Mouse (Mus musculus) forebrain, embryonic 11.5 days (tissue): ENCODE data around the gene Mrpl33. TPM values are rescaled to one million over a fixed set of nuclear protein-coding genes. Genes with fewer than 3 reads are reported as not detected.
"Not testable (repeated sequence)": the region's sequence is repeated elsewhere in the genome, so short reads cannot be mapped to it uniquely, and the experiment has no call there.

Experiments
- ATAC-seq: fragments of 200-750 bp; cut with Nextera tagmentation; replicated peaks from 2 replicates; pipeline ENCODE4 v1.8.0; 2017; ENCODE audit warnings: moderate TSS enrichment; ENCODE audit not compliant: low FRiP score
- DNase-seq: peaks from one replicate; pipeline ENCODE4 v3.0.0-alpha.2; 2017; ENCODE audit warnings: low spot score
- H3K27ac ChIP-seq: fragments of 300-500 bp; sonication (generic); 2 replicates; pipeline ENCODE4 v1.5.1; 2014; ENCODE audit warnings: low read depth, low read length
- H3K27me3 ChIP-seq: fragments of 300-500 bp; sonication (generic); 2 replicates; pipeline ENCODE4 v1.6.1; 2014; ENCODE audit warnings: mild to moderate bottlenecking, low read length, mixed read lengths; ENCODE audit not compliant: control insufficient read depth, insufficient read depth
- H3K36me3 ChIP-seq: fragments of 300-500 bp; sonication (generic); 2 replicates; pipeline ENCODE4 v1.6.1; 2014; ENCODE audit warnings: mild to moderate bottlenecking, low read length, moderate library complexity, mixed read lengths; ENCODE audit not compliant: control insufficient read depth, insufficient read depth
- H3K4me1 ChIP-seq: fragments of 300-500 bp; sonication (generic); replicated peaks from 2 replicates; pipeline ENCODE4 v1.6.1; 2014; ENCODE audit warnings: low read length, mixed read lengths; ENCODE audit not compliant: control insufficient read depth, insufficient read depth
- H3K4me2 ChIP-seq: fragments of 300-500 bp; sonication (generic); 2 replicates; pipeline ENCODE4 v1.6.1; 2014; ENCODE audit warnings: low read depth, mild to moderate bottlenecking, low read length, moderate library complexity, mixed read lengths; ENCODE audit not compliant: severe bottlenecking
- H3K4me3 ChIP-seq: fragments of 300-500 bp; sonication (generic); 2 replicates; pipeline ENCODE4 v1.5.1; 2014; ENCODE audit warnings: low read depth, low read length
- H3K9ac ChIP-seq: fragments of 300-500 bp; sonication (generic); 2 replicates; pipeline ENCODE4 v1.6.1; 2014; ENCODE audit warnings: low read length
- H3K9me3 ChIP-seq: fragments of 300-500 bp; sonication (generic); 2 replicates; pipeline ENCODE4 v1.6.1; 2016; ENCODE audit warnings: low read length, mixed read lengths; ENCODE audit not compliant: control insufficient read depth
- WGBS: fragments of 180-500 bp; shearing (Covaris S2); extraction: QIAGEN DNeasy Blood & Tissue Kit; methylation state at CpG from one replicate; pipeline ENCODE4 v1.1.7; 2014; 5-methylcytosine and 5-hydroxymethylcytosine counted together
- polyA plus RNA-seq: library from polyadenylated mRNA; unstranded; fragments of >200 nt; fragmentation: Nextera tagmentation; extraction: Ambion mirVana; gene quantifications from 2 replicates; pipeline ENCODE4 v1.2.1, GENCODE M21; 2014

The Mrpl33 gene
- polyA plus RNA-seq, 1 experiment from 2014 or later = 224 TPM

DNA sequence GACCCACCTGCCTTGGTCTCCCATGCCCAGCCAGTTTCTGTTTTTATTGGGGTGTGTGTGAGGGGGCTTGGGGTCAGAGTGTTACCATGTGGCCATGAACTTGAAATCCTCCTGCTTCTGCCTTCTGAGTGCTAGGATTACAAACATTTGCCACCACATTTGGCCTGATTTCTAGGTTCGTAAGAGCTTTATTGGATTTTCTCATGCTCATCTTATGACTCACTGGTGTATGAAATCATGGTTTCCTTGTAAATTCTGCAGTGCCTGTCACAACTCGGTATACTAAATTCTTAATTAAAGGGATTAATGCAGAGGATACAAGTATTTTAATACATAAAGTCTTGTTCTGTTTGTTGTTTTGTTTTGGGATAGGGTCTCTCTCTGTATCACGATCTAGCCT lies 23.6 kb downstream of the Mrpl33 start:
- 93% methylated on average over 3 of the region's 3 CpGs for WGBS
- ATAC-seq = no peak
- H3K27me3 ChIP-seq = no peaks in the 10 kb centered on the region
- no peak overlapping the region for H3K9ac ChIP-seq
- no peak for DNase-seq
- no peak overlapping the region for H3K4me3 ChIP-seq
- no peaks in the 10 kb centered on the region for H3K4me1 ChIP-seq
- H3K36me3 ChIP-seq = no peaks in the 10 kb centered on the region; the same call in 1 of the 2 replicates
- H3K27ac ChIP-seq = no peak overlapping the region
- H3K4me2 ChIP-seq = no peak overlapping the region
- H3K9me3 ChIP-seq = no peaks in the 10 kb centered on the region

DNA sequence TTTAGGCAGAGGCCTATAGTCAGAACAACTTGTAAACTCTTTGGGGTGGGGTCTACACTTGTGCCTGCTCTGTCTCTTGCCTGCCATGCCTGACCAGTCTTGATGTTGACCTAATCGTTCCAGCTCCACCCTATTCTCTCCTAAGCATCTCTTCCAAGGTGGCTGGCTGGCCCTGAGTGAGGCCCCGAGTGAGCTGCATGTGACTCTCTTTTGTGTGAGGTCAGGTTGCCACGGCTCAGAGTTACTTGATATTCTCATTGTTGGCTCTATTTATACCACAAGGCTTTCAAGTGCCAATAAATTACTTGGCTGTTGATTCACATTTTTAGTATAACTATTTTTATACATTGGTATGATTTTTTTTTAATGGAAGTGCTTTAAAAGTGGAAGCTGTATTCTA lies 30.4 kb downstream of the Mrpl33 start:
- no peaks in the 10 kb centered on the region for H3K9me3 ChIP-seq
- H3K27me3 ChIP-seq = no peaks in the 10 kb centered on the region
- H3K36me3 ChIP-seq = no peaks in the 10 kb centered on the region
- no peak overlapping the region for H3K4me2 ChIP-seq
- H3K9ac ChIP-seq = no peak overlapping the region
- WGBS = 56% methylated on average over 3 of the region's 3 CpGs
- H3K4me3 ChIP-seq = no peak overlapping the region
- ATAC-seq = no peak
- no peaks in the 10 kb centered on the region for H3K4me1 ChIP-seq
- DNase-seq = no peak
- H3K27ac ChIP-seq = no peak overlapping the region

DNA sequence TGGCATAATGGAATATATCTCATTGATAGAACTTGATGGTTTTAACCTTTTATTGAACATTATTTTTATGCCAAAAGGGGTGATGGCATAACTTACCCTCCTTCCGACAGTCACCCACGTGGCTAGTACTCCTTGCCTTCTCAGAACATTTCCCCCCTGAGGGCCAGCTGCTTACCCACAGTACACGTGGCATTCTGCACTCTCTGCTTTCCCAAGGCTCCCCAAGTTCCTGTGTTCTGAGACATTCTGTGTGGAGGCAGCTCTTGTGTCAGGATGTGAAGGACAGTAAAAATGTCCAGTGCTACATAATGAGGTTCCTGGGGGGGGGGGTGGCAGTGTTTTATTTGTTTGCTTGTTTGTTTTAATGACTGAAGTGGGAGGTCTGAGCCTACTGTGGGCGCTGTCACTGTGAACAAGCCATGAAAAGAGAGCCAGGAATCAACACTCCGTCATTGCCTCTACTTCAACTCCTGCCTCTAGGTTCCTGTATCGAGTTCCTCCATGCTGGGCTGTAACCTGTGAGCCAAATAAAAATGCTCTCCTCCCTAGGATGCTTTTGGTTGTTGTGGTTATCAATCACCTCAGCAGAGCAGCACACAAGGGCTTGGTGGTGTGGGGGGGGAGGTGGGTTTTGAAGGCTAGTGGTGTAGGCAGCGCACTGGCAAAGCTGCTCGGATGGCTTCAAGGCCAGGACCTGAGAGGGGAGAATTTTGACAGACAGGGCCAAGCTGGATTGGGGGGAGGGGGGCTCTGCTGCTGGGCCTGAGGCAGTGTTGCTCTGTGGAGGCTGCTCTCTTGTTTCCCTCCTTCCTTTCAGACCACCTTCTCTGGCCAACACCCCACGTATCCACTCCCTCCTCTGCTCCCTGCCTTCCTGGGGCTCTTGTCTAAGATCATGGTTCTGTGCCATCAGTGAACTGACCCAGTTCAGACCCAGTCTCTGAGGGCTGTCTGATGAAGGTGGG lies 31.1 kb downstream of the Mrpl33 start:
- Histone ChIP-seq H3K4me2 (no peak overlapping the region), H3K27ac (no peak overlapping the region), H3K9me3 (no peaks in the 10 kb centered on the region), H3K4me1 (no peaks in the 10 kb centered on the region), H3K4me3 (no peak overlapping the region), H3K36me3 (no peaks in the 10 kb centered on the region), H3K27me3 (no peaks in the 10 kb centered on the region), H3K9ac (no peak overlapping the region)
- 79% methylated on average over 9 of the region's 9 CpGs for WGBS
- DNase-seq (no peak), ATAC-seq (no peak)

DNA sequence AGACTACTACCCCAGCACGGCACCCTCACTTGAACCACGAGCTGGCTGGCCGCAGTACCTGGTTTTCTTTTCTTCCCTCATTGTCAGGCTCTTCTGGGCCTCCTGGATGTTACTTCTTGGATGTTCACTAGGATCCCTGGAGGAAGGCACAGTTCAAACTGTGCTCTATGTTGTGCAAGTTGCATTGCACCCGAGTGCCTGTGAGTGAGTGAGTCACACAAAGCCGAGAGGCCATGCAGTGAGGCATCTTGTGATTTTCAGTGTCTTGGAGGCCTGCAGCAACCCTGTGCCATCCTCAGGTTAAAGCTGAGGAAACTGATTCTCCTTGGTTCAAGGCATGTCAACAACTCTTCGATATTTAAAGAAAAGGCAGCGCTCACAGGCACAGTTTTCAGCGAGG lies 31.8 kb downstream of the Mrpl33 start:
- no peak overlapping the region for H3K27ac ChIP-seq
- DNase-seq (no peak), ATAC-seq (no peak)

DNA sequence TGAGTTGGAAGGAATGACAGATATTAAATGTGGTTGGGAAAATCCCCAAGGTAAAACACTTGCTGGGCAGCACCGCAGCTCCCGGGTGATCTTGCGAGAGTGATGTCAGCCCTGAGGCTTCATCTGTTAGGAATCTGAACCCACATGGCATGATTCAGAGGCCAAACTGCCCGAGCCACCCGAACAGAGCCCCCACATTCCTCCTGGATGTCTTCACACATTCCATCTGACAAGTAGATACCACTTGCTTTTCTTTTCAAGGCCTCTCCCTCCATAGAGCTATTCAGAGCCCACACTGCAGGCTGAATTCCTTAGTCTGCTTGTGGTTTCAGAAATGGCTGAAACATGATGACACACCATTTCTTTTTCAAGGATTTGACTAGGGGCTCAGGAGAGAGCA lies 33.3 kb downstream of the Mrpl33 start:
- Histone ChIP-seq H3K27me3 (no peaks in the 10 kb centered on the region), H3K4me3 (no peak overlapping the region), H3K36me3 (no peaks in the 10 kb centered on the region; the same call in 1 of the 2 replicates), H3K27ac (no peak overlapping the region), H3K9me3 (no peaks in the 10 kb centered on the region), H3K4me2 (no peak overlapping the region), H3K4me1 (no peaks in the 10 kb centered on the region), H3K9ac (no peak overlapping the region)
- DNase-seq = no peak
- no peak for ATAC-seq
- 63% methylated on average over 5 of the region's 5 CpGs for WGBS

More for the DNA sequence above, 31.8 kb downstream of the Mrpl33 start:
- no peak overlapping the region for H3K4me2 ChIP-seq
- no peaks in the 10 kb centered on the region for H3K36me3 ChIP-seq
- H3K4me1 ChIP-seq = no peaks in the 10 kb centered on the region
- H3K4me3 ChIP-seq = no peak overlapping the region
- H3K27me3 ChIP-seq = no peaks in the 10 kb centered on the region
- H3K9me3 ChIP-seq = no peaks in the 10 kb centered on the region
- WGBS = 91% methylated on average over 8 of the region's 8 CpGs
- H3K9ac ChIP-seq = no peak overlapping the region

DNA sequence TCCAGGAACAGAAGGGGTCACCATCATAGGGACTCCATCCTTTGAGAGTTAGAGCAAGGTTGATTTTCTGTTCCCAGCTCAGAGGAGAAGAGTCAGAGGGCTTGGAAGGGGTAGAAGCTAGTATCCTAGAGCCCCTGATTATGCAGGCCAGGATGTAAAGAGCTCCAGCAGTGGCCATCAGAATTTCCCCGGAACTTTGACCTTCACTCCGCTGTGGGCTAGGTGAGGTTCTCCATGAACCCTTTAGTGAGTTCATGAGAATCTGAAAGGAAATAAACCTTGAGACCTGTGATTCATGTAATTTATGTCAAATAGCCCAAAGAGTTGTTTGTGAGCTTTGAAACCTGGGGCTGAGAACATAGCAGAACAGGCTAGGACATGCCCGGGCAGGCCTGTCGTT lies 34.4 kb downstream of the Mrpl33 start:
- H3K9ac ChIP-seq, H3K4me3 ChIP-seq, H3K36me3 ChIP-seq, H3K4me1 ChIP-seq, DNase-seq, H3K27ac ChIP-seq, H3K4me2 ChIP-seq, H3K9me3 ChIP-seq, ATAC-seq, H3K27me3 ChIP-seq: not testable (repeated sequence)
- WGBS = over 99% methylated on average over 4 of the region's 4 CpGs

DNA sequence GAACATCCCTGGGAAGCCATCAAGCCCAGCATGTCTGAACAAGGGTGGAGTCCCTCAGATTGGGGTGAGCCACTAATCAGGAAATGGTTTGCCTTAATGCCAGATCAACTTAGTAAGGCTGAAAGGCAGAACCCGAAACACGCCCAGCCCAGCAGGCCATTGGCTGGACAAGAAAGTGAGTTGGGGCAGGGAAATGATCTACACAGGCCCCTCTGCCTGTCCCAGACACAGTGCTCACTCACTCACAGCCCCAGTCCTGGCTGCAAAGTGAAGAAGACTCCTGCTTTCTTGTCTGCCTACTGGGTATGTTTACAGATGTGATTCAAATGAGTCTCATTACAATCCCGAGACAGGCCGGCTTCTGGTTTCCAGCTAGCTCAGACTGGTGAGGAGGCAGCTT lies 37.4 kb downstream of the Mrpl33 start:
- Histone ChIP-seq H3K4me3 (no peak overlapping the region), H3K36me3 (no peaks in the 10 kb centered on the region; the same call in 1 of the 2 replicates), H3K4me2 (no peak overlapping the region), H3K27ac (no peak overlapping the region), H3K9ac (no peak overlapping the region), H3K4me1 (peaks cover 8% of the 10 kb centered on the region; the same call in 1 of the 2 replicates), H3K9me3 (no peaks in the 10 kb centered on the region), H3K27me3 (no peaks in the 10 kb centered on the region)
- ATAC-seq (no peak), DNase-seq (no peak)
- 44% methylated on average over 4 of the region's 4 CpGs for WGBS

DNA sequence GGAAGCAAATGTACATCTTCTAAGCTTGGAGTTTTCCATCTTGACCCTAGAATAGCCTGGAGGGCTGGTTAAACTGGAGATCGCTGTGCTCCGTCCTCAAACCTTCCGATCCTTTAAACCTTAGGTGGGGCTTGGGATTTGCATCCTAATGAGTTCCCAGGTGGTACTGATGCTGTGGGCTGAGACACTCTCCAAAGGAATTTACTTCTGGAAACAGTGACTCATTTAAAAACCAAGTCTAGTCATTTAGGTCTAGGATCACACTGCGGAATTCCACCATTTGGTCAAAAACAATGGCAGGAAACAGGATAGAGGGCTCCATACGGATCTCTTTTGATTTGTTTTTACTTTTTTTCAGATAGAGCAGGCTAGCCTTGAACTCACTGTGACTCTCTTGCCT lies 37.9 kb downstream of the Mrpl33 start:
- Histone ChIP-seq H3K36me3 (no peaks in the 10 kb centered on the region; the same call in 1 of the 2 replicates), H3K27ac (no peak overlapping the region), H3K4me1 (peaks cover 8% of the 10 kb centered on the region; the same call in 1 of the 2 replicates), H3K9ac (no peak overlapping the region), H3K4me3 (no peak overlapping the region), H3K27me3 (no peaks in the 10 kb centered on the region), H3K9me3 (no peaks in the 10 kb centered on the region), H3K4me2 (no peak overlapping the region)
- DNase-seq = no peak
- ATAC-seq = no peak
- 33% methylated on average over 5 of the region's 5 CpGs for WGBS
